Mouse (Mus musculus) liver, embryonic 14.5 days (tissue): ENCODE data around the gene Hoxb1. TPM values are rescaled to one million over a fixed set of nuclear protein-coding genes. Genes with fewer than 3 reads are reported as not detected.

Experiments used
- ATAC-seq: fragments of 200-750 bp; cut with Nextera tagmentation; 2 replicates; pipeline ENCODE4 v1.8.0; 2017; ENCODE audit warnings: moderate number of reproducible peaks, mild to moderate bottlenecking, moderate library complexity; ENCODE audit not compliant: insufficient read depth
- DNase-seq, 3 experiments: peaks; one replicate each; pipeline ENCODE4 v3.0.0-alpha.2; 2012 to 2013; ENCODE audit warnings: low read depth in 3 of 3, low spot score in 3 of 3
- H3K27ac ChIP-seq: fragments of 300-500 bp; sonication (generic); 2 replicates; pipeline ENCODE4 v1.5.1; 2014; ENCODE audit warnings: moderate library complexity, mild to moderate bottlenecking, control low read depth, inconsistent platforms
- H3K27me3 ChIP-seq: fragments of 300-500 bp; sonication (generic); 2 replicates; pipeline ENCODE4 v1.6.1; 2014; ENCODE audit warnings: mild to moderate bottlenecking, low read length, moderate library complexity; ENCODE audit not compliant: control insufficient read depth, insufficient read depth
- H3K36me3 ChIP-seq: fragments of 300-500 bp; sonication (generic); replicated peaks from 2 replicates; pipeline ENCODE4 v1.6.1; 2014; ENCODE audit warnings: low read depth; ENCODE audit not compliant: control insufficient read depth, insufficient read depth
- H3K4me1 ChIP-seq, 2 experiments: fragments of 200-500 bp in 1 of 2; fragments of 300-500 bp in 1 of 2; sonication (generic) in 1 of 2; replicated peaks; 2 replicates each; pipeline ENCODE4 v1.6.1; 2012 to 2014; ENCODE audit warnings: antibody characterized with exemption in 1 of 2, inconsistent platforms in 1 of 2, low read length in 1 of 2; ENCODE audit not compliant: control insufficient read depth in 2 of 2, insufficient read depth in 2 of 2
- H3K4me2 ChIP-seq: fragments of 300-500 bp; sonication (generic); 2 replicates; pipeline ENCODE4 v1.6.1; 2014; ENCODE audit warnings: low read depth, mild to moderate bottlenecking, control low read depth, moderate library complexity
- H3K4me3 ChIP-seq, 2 experiments: fragments of 200-500 bp in 1 of 2; fragments of 300-500 bp in 1 of 2; sonication (generic) in 1 of 2; 2 replicates each; pipeline ENCODE4 v1.5.1; 2012 to 2014; ENCODE audit warnings: low read depth in 2 of 2, low read length in 2 of 2, mild to moderate bottlenecking in 2 of 2, control low read depth in 1 of 2, inconsistent platforms in 1 of 2, moderate library complexity in 1 of 2; ENCODE audit not compliant: insufficient read depth in 1 of 2
- H3K9ac ChIP-seq: fragments of 300-500 bp; sonication (generic); replicated peaks from 2 replicates; pipeline ENCODE4 v1.6.1; 2014; ENCODE audit warnings: mild to moderate bottlenecking, control low read depth, moderate library complexity
- H3K9me3 ChIP-seq: fragments of 300-500 bp; sonication (generic); 2 replicates; pipeline ENCODE4 v1.6.1; 2016; ENCODE audit warnings: low read length, mixed read lengths; ENCODE audit not compliant: control insufficient read depth
- CTCF ChIP-seq: IDR thresholded peaks from 2 replicates; pipeline ENCODE4 v1.5.1; 2016; ENCODE audit warnings: antibody characterized with exemption, low read depth, control low read depth
- EP300 ChIP-seq: IDR thresholded peaks from 2 replicates; pipeline ENCODE4 v1.6.1; 2016; ENCODE audit warnings: antibody characterized with exemption, low read depth
- WGBS: fragments of 180-500 bp; shearing (Covaris S2); extraction: QIAGEN DNeasy Blood & Tissue Kit; methylation state at CpG from one replicate; pipeline ENCODE4 v1.1.7; 2014; ENCODE audit not compliant: insufficient replicate concordance; 5-methylcytosine and 5-hydroxymethylcytosine counted together
- polyA plus RNA-seq, 2 experiments: library from polyadenylated mRNA; depleted of rRNA in 1 of 2; stranded (reverse) in 1 of 2; unstranded in 1 of 2; fragments of >200 nt; fragmentation: Nextera tagmentation in 1 of 2; extraction: Ambion mirVana in 1 of 2; gene quantifications; 2 replicates each; pipeline versions ENCODE4 v1.2.1 to v1.2.3; 2012 to 2014

Gene Hoxb1
- polyA plus RNA-seq, 2 experiments = 0.02 TPM; not detected in 1

DNA sequence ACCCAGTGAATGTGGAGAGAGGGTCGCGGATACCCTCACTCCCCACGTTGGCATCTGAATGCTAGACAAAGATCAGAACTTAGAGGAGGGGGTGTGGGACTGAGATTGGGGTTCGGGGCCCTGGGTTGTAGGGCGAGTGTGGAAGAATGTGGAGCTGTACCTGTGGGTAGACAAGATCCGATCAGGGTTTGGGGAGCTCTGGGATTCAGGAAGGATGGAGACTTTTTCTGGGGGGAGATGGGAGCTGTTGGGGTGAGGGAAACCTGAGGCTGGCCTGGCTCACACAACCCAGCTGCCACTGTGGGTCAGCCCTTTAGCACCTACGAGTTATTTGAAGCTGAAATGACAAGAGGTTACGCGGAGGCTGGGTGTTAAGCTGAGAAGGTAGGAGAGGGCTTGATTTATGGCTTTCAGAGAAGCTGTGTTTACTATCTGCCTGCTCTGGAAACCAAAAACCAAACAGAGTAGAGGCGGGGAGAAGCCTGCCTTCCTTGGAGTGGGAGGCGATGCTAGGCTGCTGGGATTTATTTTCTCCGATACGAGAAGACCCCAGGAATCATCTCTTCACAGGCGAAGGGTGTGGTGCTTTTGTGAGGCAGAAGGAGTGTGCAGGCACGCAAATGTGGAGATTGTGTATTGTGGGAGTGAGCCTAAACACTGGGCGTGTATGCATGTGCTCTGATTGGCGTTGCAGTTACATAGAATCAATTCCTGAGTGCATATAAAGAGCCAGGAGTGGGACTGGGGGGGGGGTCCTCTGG is 32.1 kb upstream of the Hoxb1 start:
- no peaks in the 10 kb centered on the region for H3K9me3 ChIP-seq
- no peaks in the 10 kb centered on the region for H3K36me3 ChIP-seq
- ATAC-seq (no peak), DNase-seq (no peak)
- TF ChIP-seq CTCF (no peak), EP300 (no peak)
- H3K4me2 ChIP-seq = no peak overlapping the region
- WGBS = 29% methylated on average over 17 of the region's 17 CpGs
- H3K4me1 ChIP-seq = no peaks in the 10 kb centered on the region; a peak in 1 of 4 replicates
- H3K9ac ChIP-seq = no peak overlapping the region
- peaks cover 68% of the 10 kb centered on the region for H3K27me3 ChIP-seq
- no peak overlapping the region for H3K27ac ChIP-seq
- no peak overlapping the region for H3K4me3 ChIP-seq

DNA sequence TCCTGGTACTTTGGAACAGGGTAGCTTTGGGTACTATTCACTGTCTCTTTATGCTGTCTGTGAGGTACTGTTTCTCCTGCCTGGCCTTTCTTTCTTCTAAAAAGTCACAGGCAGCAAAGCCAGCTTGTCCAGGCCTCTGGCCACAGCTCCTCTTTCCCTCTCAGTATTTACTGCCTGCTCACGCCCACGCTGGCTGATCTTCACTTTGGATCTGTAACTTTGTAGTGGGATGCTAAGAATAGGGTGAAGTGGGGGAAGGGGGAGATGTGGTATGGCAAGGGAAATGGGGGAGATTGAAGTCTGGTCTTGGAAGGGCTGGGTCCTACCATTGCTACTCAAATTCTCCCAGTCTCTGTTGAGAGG is 31.6 kb upstream of the Hoxb1 start:
- ATAC-seq (no peak), DNase-seq (no peak)
- Histone ChIP-seq H3K4me2 (no peak overlapping the region), H3K27me3 (peaks cover 67% of the 10 kb centered on the region), H3K9ac (no peak overlapping the region), H3K27ac (no peak overlapping the region), H3K4me3 (no peak overlapping the region), H3K9me3 (no peaks in the 10 kb centered on the region), H3K4me1 (no peaks in the 10 kb centered on the region; a peak in 1 of 4 replicates), H3K36me3 (no peaks in the 10 kb centered on the region)
- TF ChIP-seq EP300 (no peak), CTCF (no peak)
- 29% methylated on average over 2 of the region's 2 CpGs for WGBS

DNA sequence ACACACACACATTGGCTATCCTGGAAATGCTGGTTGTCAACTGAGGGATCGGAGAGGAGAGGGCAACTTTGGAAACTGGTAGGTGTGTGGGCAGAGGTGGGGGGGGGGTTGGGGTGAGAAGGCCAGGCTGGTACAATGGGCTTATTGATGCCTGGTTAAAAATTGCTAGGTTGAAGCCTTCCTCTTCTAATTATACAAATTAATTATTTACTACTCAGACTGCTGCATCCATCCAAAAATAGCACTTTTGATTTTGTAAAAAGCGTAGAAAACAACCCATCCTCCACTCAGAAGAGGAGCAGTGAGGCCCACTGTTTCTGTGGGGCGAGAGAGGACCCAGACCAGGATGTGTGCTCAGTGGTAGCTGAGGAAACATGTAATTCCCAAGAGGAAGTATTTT is 30.6 kb upstream of the Hoxb1 start:
- no peak for ATAC-seq
- Histone ChIP-seq H3K36me3 (no peaks in the 10 kb centered on the region), H3K9ac (no peak overlapping the region), H3K4me3 (no peak overlapping the region), H3K9me3 (no peaks in the 10 kb centered on the region), H3K4me2 (no peak overlapping the region), H3K27me3 (peaks cover 70% of the 10 kb centered on the region), H3K4me1 (no peaks in the 10 kb centered on the region; a peak in 1 of 4 replicates), H3K27ac (no peak overlapping the region)
- no peak for TF ChIP-seq CTCF
- TF ChIP-seq EP300 = no peak
- 41% methylated on average over 3 of the region's 3 CpGs for WGBS
- DNase-seq = no peak

DNA sequence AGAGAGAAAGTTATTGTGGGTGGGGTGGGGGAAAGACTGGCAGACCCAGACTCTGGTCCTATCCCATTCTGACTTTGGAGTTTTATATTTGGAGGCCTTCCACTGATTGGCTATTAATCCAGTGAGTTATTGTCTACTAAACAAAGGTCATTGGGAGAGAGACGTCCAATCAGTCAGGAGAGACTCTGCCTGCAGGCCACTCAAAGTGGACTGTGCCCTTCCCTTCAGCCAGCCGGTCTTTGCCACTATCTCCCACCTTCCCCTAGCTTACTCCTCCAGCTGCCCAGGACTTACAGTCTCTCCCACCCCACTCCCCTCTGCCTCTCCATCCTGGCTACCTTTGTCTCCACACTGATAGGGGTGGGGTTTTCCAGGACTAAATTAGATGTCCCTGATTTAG is 29.0 kb upstream of the Hoxb1 start:
- Histone ChIP-seq H3K4me1 (no peaks in the 10 kb centered on the region; a peak in 1 of 4 replicates), H3K9ac (no peak overlapping the region), H3K27me3 (peaks cover 73% of the 10 kb centered on the region), H3K4me2 (no peak overlapping the region), H3K4me3 (no peak overlapping the region), H3K9me3 (no peaks in the 10 kb centered on the region), H3K36me3 (no peaks in the 10 kb centered on the region), H3K27ac (no peak overlapping the region)
- no peak for ATAC-seq
- WGBS = 48% methylated on average over 2 of the region's 2 CpGs
- no peak for DNase-seq
- no peak for TF ChIP-seq CTCF
- no peak for TF ChIP-seq EP300

DNA sequence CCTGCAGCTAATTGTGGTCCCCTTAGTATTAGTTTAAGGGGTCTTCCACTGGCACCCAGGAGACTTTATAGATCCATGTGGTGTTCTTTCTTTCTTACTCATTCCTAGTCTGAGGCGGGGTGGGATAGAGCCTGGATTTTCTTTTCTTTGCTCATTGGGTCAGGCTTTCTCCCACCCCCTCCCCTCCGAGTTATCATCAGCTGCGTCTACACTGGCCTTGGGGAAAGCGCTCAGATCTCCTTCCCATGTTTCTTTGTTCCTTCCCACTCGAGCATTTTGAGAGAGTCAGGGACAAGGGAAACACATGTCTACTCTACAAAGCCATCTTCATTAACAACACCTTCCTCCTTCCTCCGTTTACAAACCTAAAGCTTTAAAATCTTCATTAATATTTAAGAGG is 28.5 kb upstream of the Hoxb1 start:
- no peak overlapping the region for H3K27ac ChIP-seq
- ATAC-seq = no peak
- no peaks in the 10 kb centered on the region for H3K9me3 ChIP-seq
- no peaks in the 10 kb centered on the region for H3K36me3 ChIP-seq
- H3K4me1 ChIP-seq = no peaks in the 10 kb centered on the region; a peak in 1 of 4 replicates
- no peak overlapping the region for H3K9ac ChIP-seq
- DNase-seq = no peak
- WGBS = 36% methylated on average over 6 of the region's 6 CpGs
- no peak for TF ChIP-seq CTCF
- no peak for TF ChIP-seq EP300
- peaks cover 73% of the 10 kb centered on the region for H3K27me3 ChIP-seq
- H3K4me2 ChIP-seq = no peak overlapping the region
- no peak overlapping the region for H3K4me3 ChIP-seq
